Mouse (Mus musculus): Measurements from ENCODE around the gene Spg21. TPM values are rescaled to one million over a fixed set of nuclear protein-coding genes. Genes with fewer than 3 reads are reported as not detected.

Spg21 gene
- polyA plus RNA-seq, 1 experiment = 111 TPM

DNA sequence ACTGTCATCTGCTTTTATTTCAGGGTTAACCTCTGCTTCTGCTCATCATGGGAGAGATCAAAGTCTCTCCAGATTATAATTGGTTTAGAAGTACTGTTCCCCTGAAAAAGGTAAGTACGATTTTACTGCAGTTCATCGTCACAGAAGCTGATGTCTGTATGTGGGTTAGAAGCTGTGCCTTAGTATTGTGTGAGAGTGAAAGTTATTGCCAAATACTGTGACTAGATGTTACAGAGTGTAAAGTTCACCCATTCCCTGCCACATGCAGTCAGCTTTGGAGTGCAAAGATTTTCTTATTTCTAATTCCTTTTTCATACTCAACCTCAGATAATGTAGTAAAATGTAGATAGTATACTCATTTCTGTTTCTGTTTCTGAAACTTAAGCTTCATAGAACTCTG lies 4.5 kb downstream of the Spg21 start:
- H3K4me3 ChIP-seq (ENCODE audit: insufficient read depth, low read length) = no peak overlapping the region
- TF ChIP-seq POLR2A (IDR thresholded peaks at IDR 0.05; ENCODE audit: low read depth, low read length) (no peak), CTCF (IDR thresholded peaks at IDR 0.05; ENCODE audit: borderline replicate concordance, insufficient read depth, low read length) (no peak)

DNA sequence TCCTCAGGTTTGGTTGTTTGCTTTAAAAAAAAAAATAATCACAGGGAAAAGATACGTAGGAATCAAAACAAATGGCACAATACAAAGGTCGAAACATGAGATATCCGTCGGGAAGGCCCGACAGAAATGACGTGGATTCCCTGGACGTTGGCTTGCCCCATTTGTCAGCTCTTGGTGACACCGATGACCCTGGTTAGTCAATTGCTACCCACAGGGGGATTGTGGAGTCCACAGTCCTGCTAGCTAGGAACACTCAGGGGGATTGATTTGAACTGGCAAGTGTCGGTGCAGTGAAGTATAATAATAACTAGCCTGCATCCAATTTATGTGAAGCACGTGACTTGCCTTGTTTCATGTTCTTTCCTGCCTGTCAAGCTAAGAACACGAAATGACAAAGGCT lies 6.9 kb downstream of the Spg21 start:
- no peak for TF ChIP-seq CTCF (IDR thresholded peaks at IDR 0.05; ENCODE audit: borderline replicate concordance, insufficient read depth, low read length)
- TF ChIP-seq POLR2A (IDR thresholded peaks at IDR 0.05; ENCODE audit: low read depth, low read length) = no peak
- Histone ChIP-seq H3K4me3 (ENCODE audit: insufficient read depth, low read length) (no peak overlapping the region), H3K4me1 (ENCODE audit: control insufficient read depth, insufficient read depth, low read length) (0 out of 2 replicates have a peak, but pooled peaks cover under 1% of the 10 kb centered on the region), H3K27ac (ENCODE audit: insufficient read depth, low read length) (no peak overlapping the region)

More for the DNA sequence above, 4.5 kb downstream of the Spg21 start:
- Histone ChIP-seq H3K4me1 (ENCODE audit: control insufficient read depth, insufficient read depth, low read length) (0 out of 2 replicates have a peak, but pooled peaks cover 3% of the 10 kb centered on the region), H3K27ac (ENCODE audit: insufficient read depth, low read length) (no peak overlapping the region)

DNA sequence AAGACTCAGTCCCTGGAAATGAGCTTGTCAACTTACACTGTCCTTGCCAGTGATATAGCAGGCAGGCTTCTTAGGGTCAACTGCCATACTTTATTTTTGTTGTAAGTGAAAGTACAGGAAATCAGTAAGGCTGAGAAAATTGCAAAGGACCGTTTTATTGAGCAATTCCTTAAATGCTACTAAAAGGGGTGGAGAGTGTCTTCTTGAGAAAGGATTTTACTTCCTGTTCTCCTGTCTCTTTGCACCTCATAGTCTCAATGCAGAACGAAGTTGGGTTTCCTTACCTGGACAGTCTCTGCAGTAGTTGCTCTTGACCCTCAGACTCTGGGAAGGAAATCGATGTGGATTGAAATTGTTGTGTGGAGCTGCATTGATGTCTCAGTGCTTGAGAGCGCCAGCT lies 12.0 kb downstream of the Spg21 start:
- no peak for TF ChIP-seq POLR2A (IDR thresholded peaks at IDR 0.05; ENCODE audit: low read depth, low read length)
- TF ChIP-seq CTCF (IDR thresholded peaks at IDR 0.05; ENCODE audit: borderline replicate concordance, insufficient read depth, low read length) = no peak
- Histone ChIP-seq H3K27ac (ENCODE audit: insufficient read depth, low read length) (no peak overlapping the region), H3K4me1 (ENCODE audit: control insufficient read depth, insufficient read depth, low read length) (no peaks in the 10 kb centered on the region), H3K4me3 (ENCODE audit: insufficient read depth, low read length) (no peak overlapping the region)

DNA sequence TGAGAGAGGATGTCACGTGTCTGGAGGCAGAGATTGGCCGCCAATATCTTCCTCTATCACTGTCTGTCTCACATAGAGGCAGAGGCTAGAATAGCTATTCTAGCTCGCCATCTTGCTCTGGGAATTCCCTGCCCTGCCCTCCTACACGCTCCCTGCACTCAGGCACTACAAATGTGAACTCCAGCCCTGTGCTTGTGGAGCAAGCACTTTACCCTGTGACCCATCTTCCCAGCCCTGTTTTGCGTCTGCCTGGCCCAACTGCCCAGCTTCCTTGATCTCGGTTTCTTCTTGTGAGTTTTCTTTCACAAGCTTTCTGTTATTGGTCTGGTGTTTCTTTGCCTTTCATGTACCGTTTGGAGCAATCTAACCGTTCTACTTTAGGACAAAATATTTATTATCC lies 18.4 kb downstream of the Spg21 start:
- Histone ChIP-seq H3K4me1 (ENCODE audit: control insufficient read depth, insufficient read depth, low read length) (no peaks in the 10 kb centered on the region), H3K27ac (ENCODE audit: insufficient read depth, low read length) (no peak overlapping the region), H3K4me3 (ENCODE audit: insufficient read depth, low read length) (no peak overlapping the region)
- TF ChIP-seq CTCF (IDR thresholded peaks at IDR 0.05; ENCODE audit: borderline replicate concordance, insufficient read depth, low read length) = no peak
- TF ChIP-seq POLR2A (IDR thresholded peaks at IDR 0.05; ENCODE audit: low read depth, low read length) = no peak

DNA sequence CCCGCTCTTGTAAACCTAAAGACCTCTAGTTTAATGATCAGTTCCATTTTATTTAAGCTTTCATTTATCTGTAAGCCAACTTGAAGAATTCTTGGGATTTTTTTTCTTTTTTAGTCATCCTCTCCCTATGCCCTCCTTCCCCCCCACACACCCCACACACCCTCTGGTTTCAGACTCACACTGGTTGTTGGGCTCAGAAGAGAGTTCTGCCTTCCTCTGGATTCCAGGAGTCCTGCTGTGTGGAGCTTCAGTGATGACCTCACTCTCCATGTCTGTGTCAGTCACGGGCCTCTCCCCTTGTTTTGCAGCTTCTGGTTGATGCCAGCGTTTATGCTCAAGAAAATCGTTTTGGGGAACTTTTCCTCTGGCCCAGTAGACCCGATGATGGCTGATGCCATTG lies 19.3 kb downstream of the Spg21 start:
- no peak overlapping the region for H3K4me3 ChIP-seq (ENCODE audit: insufficient read depth, low read length)
- TF ChIP-seq CTCF (IDR thresholded peaks at IDR 0.05; ENCODE audit: borderline replicate concordance, insufficient read depth, low read length) (no peak), POLR2A (IDR thresholded peaks at IDR 0.05; ENCODE audit: low read depth, low read length) (no peak)

DNA sequence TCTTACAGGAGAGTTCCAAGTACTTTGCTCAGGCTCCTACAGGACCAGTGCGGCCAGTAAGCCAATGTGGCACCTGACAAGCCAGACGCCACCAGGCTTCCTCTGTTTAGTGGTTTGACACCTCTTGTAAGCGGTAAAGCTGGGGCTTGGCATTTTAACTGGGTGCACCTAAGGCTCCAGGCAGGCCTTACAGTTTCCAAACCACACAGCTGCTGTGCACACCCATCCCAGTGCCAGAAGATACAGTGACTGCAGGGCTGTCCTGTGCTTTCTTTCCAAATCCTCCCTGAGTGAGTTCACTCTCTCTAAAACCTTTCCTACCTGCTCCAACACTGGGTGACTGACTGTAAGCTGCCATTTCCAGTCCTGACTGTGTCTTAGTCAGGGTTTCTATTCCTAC lies 30.7 kb downstream of the Spg21 start:
- H3K4me3 ChIP-seq (ENCODE audit: insufficient read depth, low read length) = no peak overlapping the region
- H3K4me1 ChIP-seq (ENCODE audit: control insufficient read depth, insufficient read depth, low read length) = no peaks in the 10 kb centered on the region
- TF ChIP-seq CTCF (IDR thresholded peaks at IDR 0.05; ENCODE audit: borderline replicate concordance, insufficient read depth, low read length) (no peak), POLR2A (IDR thresholded peaks at IDR 0.05; ENCODE audit: low read depth, low read length) (no peak)
- H3K27ac ChIP-seq (ENCODE audit: insufficient read depth, low read length) = no peak overlapping the region

More for the DNA sequence above, 19.3 kb downstream of the Spg21 start:
- no peak overlapping the region for H3K27ac ChIP-seq (ENCODE audit: insufficient read depth, low read length)
- H3K4me1 ChIP-seq (ENCODE audit: control insufficient read depth, insufficient read depth, low read length) = no peaks in the 10 kb centered on the region

DNA sequence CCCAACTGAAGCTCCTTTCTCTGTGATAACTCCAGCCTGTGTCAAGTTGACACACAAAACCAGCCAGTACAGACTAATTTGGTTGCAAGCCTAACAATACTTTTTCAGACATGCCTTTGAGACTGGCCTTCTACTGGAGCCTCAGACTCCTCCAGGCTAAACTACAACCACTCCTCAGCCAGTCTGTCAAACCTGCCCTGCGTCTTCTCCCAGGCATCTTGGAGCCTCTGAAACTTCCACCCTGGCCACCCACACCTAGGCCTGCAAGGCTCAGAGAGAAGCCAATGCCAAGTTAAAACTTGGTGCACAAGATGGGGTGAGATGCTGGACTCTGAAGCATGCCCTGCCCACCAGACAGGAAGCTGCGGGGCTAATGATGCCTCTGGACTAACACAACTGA lies 31.6 kb downstream of the Spg21 start:
- no peaks in the 10 kb centered on the region for H3K4me1 ChIP-seq (ENCODE audit: control insufficient read depth, insufficient read depth, low read length)
- no peak overlapping the region for H3K27ac ChIP-seq (ENCODE audit: insufficient read depth, low read length)
- TF ChIP-seq POLR2A (IDR thresholded peaks at IDR 0.05; ENCODE audit: low read depth, low read length) (no peak), CTCF (IDR thresholded peaks at IDR 0.05; ENCODE audit: borderline replicate concordance, insufficient read depth, low read length) (no peak)
- no peak overlapping the region for H3K4me3 ChIP-seq (ENCODE audit: insufficient read depth, low read length)

DNA sequence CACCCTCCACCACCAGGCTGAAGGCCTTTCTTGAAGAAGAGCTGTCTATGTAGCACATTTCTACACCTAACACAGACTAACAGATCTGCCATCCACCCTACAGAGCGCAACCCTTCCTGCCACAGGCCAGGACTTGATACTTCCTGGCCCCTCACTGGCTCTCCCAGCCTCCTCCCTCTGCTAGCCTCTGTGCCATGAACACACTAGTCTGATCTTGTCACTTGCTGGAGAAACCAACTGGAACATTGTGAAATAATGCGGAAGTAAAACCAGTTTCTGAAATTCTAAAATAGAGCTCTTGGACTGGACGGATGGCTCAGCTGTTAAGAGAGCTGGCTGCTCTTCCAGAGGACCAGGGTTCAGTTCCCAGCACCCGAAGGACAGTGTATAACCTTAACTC lies 32.1 kb downstream of the Spg21 start:
- no peak overlapping the region for H3K4me3 ChIP-seq (ENCODE audit: insufficient read depth, low read length)
- TF ChIP-seq CTCF (IDR thresholded peaks at IDR 0.05; ENCODE audit: borderline replicate concordance, insufficient read depth, low read length) = no peak
- TF ChIP-seq POLR2A (IDR thresholded peaks at IDR 0.05; ENCODE audit: low read depth, low read length) = no peak
- H3K27ac ChIP-seq (ENCODE audit: insufficient read depth, low read length) = no peak overlapping the region
- no peaks in the 10 kb centered on the region for H3K4me1 ChIP-seq (ENCODE audit: control insufficient read depth, insufficient read depth, low read length)

DNA sequence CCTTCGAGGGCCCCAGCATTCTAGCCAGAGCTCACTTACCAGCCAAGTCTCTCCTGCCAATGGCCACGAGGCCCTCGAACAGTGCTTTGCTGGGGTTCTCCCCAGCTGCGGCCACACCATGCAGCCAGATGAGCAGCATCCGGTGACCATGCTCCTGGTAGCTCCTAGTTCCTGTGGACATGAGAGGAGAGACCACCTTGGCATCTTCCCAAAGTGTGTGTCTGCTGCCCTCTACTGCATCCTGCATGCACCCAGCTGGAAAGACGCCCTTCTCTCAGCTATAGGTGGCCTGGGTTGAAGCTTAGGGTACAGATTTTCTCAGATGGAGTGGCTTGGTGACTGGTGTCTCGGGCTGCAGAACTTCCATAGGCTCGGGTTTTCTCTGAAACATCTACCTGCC lies 41.4 kb downstream of the Spg21 start:
- Histone ChIP-seq H3K27ac (ENCODE audit: insufficient read depth, low read length) (no peak overlapping the region), H3K4me1 (ENCODE audit: control insufficient read depth, insufficient read depth, low read length) (no peaks in the 10 kb centered on the region; the same call in 1 of the 2 replicates), H3K4me3 (ENCODE audit: insufficient read depth, low read length) (no peak overlapping the region)
- peak; percentile 51; the same call in 1 of the 2 replicates for TF ChIP-seq CTCF (IDR thresholded peaks at IDR 0.05; ENCODE audit: borderline replicate concordance, insufficient read depth, low read length)
- no peak for TF ChIP-seq POLR2A (IDR thresholded peaks at IDR 0.05; ENCODE audit: low read depth, low read length)

DNA sequence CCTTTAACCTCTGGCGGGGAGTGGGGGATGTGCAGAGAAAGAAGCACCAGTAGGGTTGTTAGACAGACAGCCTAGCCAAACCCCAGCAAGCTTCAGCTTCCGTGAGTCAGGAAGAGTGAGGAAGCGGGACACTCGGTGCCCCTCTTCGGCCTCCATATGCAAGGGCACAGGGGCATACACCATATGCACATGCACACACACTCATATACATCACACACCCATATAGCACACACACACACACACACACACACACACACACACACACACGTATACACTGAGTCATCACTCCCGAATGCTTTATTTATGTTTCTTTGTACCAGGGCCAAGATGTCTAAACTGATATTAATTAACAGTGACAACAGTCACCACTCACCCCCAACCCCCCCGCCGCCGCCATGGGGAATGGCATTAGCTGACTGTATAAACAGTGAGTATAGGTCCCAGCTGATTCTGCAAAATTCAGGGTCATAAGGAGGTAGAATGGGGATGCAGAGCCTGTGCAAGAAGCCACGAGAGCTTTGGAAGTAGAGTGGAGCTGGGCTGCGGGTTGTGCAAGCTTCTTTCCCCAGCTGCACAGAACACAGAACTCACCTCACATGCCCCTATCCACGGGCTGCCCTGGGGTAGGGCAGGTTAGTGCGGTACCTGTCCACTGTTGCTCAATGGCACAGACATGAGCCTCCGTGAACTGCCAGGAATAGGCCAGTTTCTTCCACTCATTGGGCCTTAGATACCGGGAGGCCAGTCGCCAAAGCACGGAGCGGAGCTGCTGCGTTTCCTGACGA lies 42.2 kb downstream of the Spg21 start:
- H3K4me3 ChIP-seq (ENCODE audit: insufficient read depth, low read length) = no peak overlapping the region
- H3K4me1 ChIP-seq (ENCODE audit: control insufficient read depth, insufficient read depth, low read length) = no peaks in the 10 kb centered on the region; the same call in 1 of the 2 replicates
- no peak overlapping the region for H3K27ac ChIP-seq (ENCODE audit: insufficient read depth, low read length)
- TF ChIP-seq POLR2A (IDR thresholded peaks at IDR 0.05; ENCODE audit: low read depth, low read length) (no peak), CTCF (IDR thresholded peaks at IDR 0.05; ENCODE audit: borderline replicate concordance, insufficient read depth, low read length) (no peak)
